ENCODE assay signal across 11 mouse cellular contexts in genomic region chrX:36047451-36047850, GRCm38 (mm10).
DNase-seq lines count a peak whose midpoint lies in the region; ATAC-seq and TF ChIP-seq lines count a peak whose summit lies in the region.
"Had no signal": no experiment of that assay in that cellular context is flagged by ENCODE, and none has a peak within 500 bp of the region (broad histone marks: within the 10 kb centered on the region; RNA-seq: fewer than 3 reads in every experiment).

No protein-coding gene starts in this region.

- H3K9me3 ChIP-seq in hindbrain, postnatal 0 days (ENCODE audit: low read length): no peaks in the 10 kb centered on the region
- H3K9me3 ChIP-seq in hindbrain, embryonic 11.5 days (ENCODE audit: control insufficient read depth, low read length): no peaks in the 10 kb centered on the region
- H3K9me3 ChIP-seq: embryonic facial prominence, embryonic 13.5 days; hindbrain, embryonic 13.5 days; lung, embryonic 15.5 days had no signal

- ATAC-seq in hindbrain, postnatal 0 days: no peak
- no peak for ATAC-seq in hindbrain, embryonic 11.5 days (ENCODE audit: low FRiP score)

- H3K36me3 ChIP-seq in hindbrain, postnatal 0 days (ENCODE audit: insufficient read depth, low read length): no peaks in the 10 kb centered on the region
- H3K36me3 ChIP-seq in hindbrain, embryonic 11.5 days (ENCODE audit: control insufficient read depth, insufficient read depth, low read length): no peaks in the 10 kb centered on the region
- H3K36me3 ChIP-seq: embryonic facial prominence, embryonic 13.5 days; hindbrain, embryonic 13.5 days; lung, embryonic 15.5 days had no signal

- no peak overlapping the region for H3K9ac ChIP-seq in hindbrain, postnatal 0 days (replicated peaks; ENCODE audit: low read length)
- no peak overlapping the region for H3K9ac ChIP-seq in hindbrain, embryonic 11.5 days (ENCODE audit: low read depth, low read length)
- H3K9ac ChIP-seq: embryonic facial prominence, embryonic 13.5 days; hindbrain, embryonic 13.5 days; lung, embryonic 15.5 days had no signal

- 65% methylated on average over 1 of the region's 1 CpGs for WGBS in hindbrain, postnatal 0 days
- 100% methylated on average over 1 of the region's 1 CpGs for WGBS in hindbrain, embryonic 11.5 days

- TF ChIP-seq CTCF in hindbrain, postnatal 0 days (IDR thresholded peaks at IDR 0.05; ENCODE audit: low read depth): no peak

- no peak overlapping the region for H3K27ac ChIP-seq in hindbrain, postnatal 0 days
- H3K27ac ChIP-seq in hindbrain, embryonic 11.5 days (ENCODE audit: low read depth, low read length): no peak overlapping the region
- H3K27ac ChIP-seq: embryonic facial prominence, embryonic 13.5 days; hindbrain, embryonic 13.5 days; lung, embryonic 15.5 days had no signal

- peak; percentile 2 for DNase-seq in hindbrain, postnatal 0 days (ENCODE audit: low spot score)
- no peak for DNase-seq in hindbrain, embryonic 11.5 days (ENCODE audit: low spot score)
- DNase-seq in right cerebral cortex, adult 2 months (ENCODE audit: low spot score in 2 of 2): peak; percentile 11 to 29
- DNase-seq in right cerebral cortex, postnatal 14 days: no peak
- DNase-seq in kidney, adult 8-10 months: peak; percentile 34 to 44
- DNase-seq in telencephalon, adult 2 months (ENCODE audit: low read depth, low spot score): peak; percentile 24
- DNase-seq in layer of hippocampus, adult 9-10 months (ENCODE audit: low spot score): no peak
- DNase-seq: cerebellum, adult 8-10 months had no signal

- H3K4me2 ChIP-seq in hindbrain, postnatal 0 days (ENCODE audit: low read depth, low read length): no peak overlapping the region
- H3K4me2 ChIP-seq in hindbrain, embryonic 11.5 days (replicated peaks; ENCODE audit: low read depth, low read length): no peak overlapping the region
- H3K4me2 ChIP-seq: embryonic facial prominence, embryonic 13.5 days; hindbrain, embryonic 13.5 days; lung, embryonic 15.5 days had no signal

- H3K4me1 ChIP-seq in hindbrain, postnatal 0 days (ENCODE audit: insufficient read depth, low read length): no peaks in the 10 kb centered on the region
- no peaks in the 10 kb centered on the region for H3K4me1 ChIP-seq in hindbrain, embryonic 11.5 days (replicated peaks; ENCODE audit: control insufficient read depth, insufficient read depth, low read length)
- H3K4me1 ChIP-seq: embryonic facial prominence, embryonic 13.5 days; hindbrain, embryonic 13.5 days; lung, embryonic 15.5 days had no signal

- H3K4me3 ChIP-seq in hindbrain, postnatal 0 days (ENCODE audit: low read length): no peak overlapping the region
- H3K4me3 ChIP-seq in hindbrain, embryonic 11.5 days (ENCODE audit: low read depth, low read length): no peak overlapping the region
- H3K4me3 ChIP-seq: embryonic facial prominence, embryonic 13.5 days; hindbrain, embryonic 13.5 days; lung, embryonic 15.5 days had no signal

- no peaks in the 10 kb centered on the region for H3K27me3 ChIP-seq in hindbrain, postnatal 0 days (ENCODE audit: insufficient read depth, low read length)
- H3K27me3 ChIP-seq in hindbrain, embryonic 11.5 days (ENCODE audit: control insufficient read depth, insufficient read depth, low read length): no peaks in the 10 kb centered on the region
- H3K27me3 ChIP-seq: embryonic facial prominence, embryonic 13.5 days; hindbrain, embryonic 13.5 days; lung, embryonic 15.5 days had no signal

Comparison
In these comparisons a context has a peak if more than half of its experiments do, and no peak if none do; other contexts are left out.
1. DNase-seq: peak in hindbrain, postnatal 0 days (single experiment), right cerebral cortex, adult 2 months (2 of 2), kidney, adult 8-10 months (2 of 2) and telencephalon, adult 2 months (single experiment); none in hindbrain, embryonic 11.5 days (single experiment), right cerebral cortex, postnatal 14 days (single experiment) and layer of hippocampus, adult 9-10 months (single experiment).